Mouse (Mus musculus): ENCODE data around the gene Gm9857. TPM values are rescaled to one million over a fixed set of nuclear protein-coding genes. Genes with fewer than 3 reads are reported as not detected.

Gene Gm9857
- polyA plus RNA-seq, 1 experiment from 2014 or later, result 0.75 TPM

DNA sequence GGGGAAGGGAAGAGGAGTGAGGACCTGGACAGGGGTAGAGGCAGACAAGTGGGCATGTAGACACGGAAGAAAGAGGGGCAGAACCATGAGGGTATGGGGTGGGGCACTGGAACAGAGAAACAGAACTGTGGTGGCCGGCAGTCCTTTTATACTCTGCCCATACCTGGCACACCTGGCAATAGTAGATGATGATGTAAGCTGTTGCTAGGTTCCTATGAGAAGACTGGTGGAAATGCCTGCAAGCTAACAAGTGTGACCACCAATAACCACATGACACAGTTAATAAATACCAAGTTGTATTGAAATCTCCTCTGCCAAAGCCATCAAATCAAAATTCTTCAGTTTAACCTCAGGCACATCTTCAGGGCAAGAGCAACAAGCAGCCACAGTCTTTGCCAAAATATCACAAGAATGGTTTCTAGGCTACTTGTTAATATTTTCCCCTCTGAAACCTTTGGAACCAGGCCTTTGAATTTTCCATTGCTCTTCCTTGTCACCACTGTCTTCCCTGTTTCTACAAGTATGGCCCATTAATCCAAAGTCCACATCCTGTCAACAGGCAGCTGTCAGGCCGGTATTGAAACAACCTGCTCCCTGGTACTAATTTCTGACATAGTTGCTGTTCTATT, 19.7 kb downstream of the Gm9857 start:
- WGBS, result 83% methylated on average over 3 of the region's 3 CpGs
- no peaks in the 10 kb centered on the region for H3K4me1 ChIP-seq (replicated peaks)
- no peak overlapping the region for H3K27ac ChIP-seq
- no peaks in the 10 kb centered on the region for H3K9me3 ChIP-seq
- H3K27me3 ChIP-seq, result no peaks in the 10 kb centered on the region
- H3K9ac ChIP-seq (replicated peaks), result no peak overlapping the region
- H3K36me3 ChIP-seq, result no peaks in the 10 kb centered on the region
- no peak for ATAC-seq
- no peak overlapping the region for H3K4me2 ChIP-seq (replicated peaks)
- H3K4me3 ChIP-seq (replicated peaks), result no peak overlapping the region

DNA sequence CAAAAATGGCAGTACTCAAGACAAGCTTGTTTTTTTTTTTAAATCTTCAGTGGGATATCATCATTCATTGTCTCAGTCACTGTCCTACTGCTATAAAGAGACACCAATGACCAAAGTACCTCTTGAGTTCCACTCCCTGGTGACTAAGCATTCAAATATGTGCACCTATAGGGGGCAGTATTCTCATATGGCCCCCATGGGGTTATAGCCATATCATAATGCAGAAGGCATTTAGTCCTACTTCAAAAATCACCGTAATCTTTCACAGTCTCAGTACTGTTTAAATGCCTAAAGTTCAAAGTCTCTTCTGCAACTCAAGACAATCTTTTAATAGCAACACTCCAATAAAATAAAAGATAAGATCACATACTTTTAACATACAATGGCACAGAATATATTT, 21.4 kb downstream of the Gm9857 start:
- no peak for ATAC-seq
- no peaks in the 10 kb centered on the region for H3K36me3 ChIP-seq
- H3K27me3 ChIP-seq, result no peaks in the 10 kb centered on the region
- H3K27ac ChIP-seq, result no peak overlapping the region
- no peak overlapping the region for H3K4me2 ChIP-seq (replicated peaks)
- no peak overlapping the region for H3K4me3 ChIP-seq (replicated peaks)
- no peaks in the 10 kb centered on the region for H3K9me3 ChIP-seq
- WGBS, result 93% methylated on average over 1 of the region's 1 CpGs
- no peaks in the 10 kb centered on the region for H3K4me1 ChIP-seq (replicated peaks)
- no peak overlapping the region for H3K9ac ChIP-seq (replicated peaks)

DNA sequence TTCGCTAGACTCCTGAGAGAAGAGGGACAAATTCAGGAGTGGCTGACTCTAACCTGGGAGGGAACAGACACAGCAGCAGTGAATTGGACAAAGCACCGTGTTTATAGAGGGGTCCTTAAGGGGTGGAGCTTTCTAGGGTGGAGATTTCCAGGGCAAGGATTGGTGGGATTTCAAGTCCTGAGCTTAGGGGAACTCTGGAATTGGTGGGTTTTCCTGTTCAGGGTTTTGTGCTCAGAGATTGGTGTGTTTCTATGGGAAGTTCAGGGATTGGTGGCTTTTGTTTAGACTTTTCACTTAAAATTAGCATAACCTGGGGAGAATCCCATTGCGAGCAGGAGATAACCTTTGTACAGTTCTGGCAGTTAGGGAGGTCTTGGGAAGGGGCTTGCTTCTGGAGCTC, 22.3 kb downstream of the Gm9857 start:
- no peak for ATAC-seq
- H3K9ac ChIP-seq (replicated peaks), result no peak overlapping the region
- 51% methylated on average over 3 of the region's 3 CpGs for WGBS

DNA sequence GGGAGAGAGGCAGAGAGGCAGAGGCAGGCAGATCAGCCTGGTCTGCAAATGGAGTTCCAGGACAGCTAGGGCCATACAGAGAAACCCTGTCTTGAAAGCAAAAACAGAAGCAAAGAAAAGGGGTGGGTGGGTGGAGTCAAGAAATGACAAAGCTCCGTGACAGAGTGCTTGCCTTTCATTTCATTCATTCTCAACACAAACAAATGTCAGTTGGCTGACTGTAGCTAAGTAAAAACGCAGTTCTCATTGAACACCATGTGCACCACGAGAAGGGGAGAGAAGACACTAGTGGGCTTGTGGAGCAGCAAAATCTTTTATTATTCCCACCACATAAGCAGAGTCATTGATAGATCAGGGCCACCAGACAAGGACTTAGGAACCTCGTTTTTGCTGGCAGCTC, 23.4 kb downstream of the Gm9857 start:
- no peak for ATAC-seq
- WGBS, result 42% methylated on average over 4 of the region's 4 CpGs

More for the DNA sequence above, 22.3 kb downstream of the Gm9857 start:
- H3K4me2 ChIP-seq (replicated peaks), result no peak overlapping the region
- H3K9me3 ChIP-seq, result no peaks in the 10 kb centered on the region
- H3K27ac ChIP-seq, result no peak overlapping the region
- no peak overlapping the region for H3K4me3 ChIP-seq (replicated peaks)
- no peaks in the 10 kb centered on the region for H3K27me3 ChIP-seq
- H3K4me1 ChIP-seq (replicated peaks), result no peaks in the 10 kb centered on the region
- H3K36me3 ChIP-seq, result no peaks in the 10 kb centered on the region

DNA sequence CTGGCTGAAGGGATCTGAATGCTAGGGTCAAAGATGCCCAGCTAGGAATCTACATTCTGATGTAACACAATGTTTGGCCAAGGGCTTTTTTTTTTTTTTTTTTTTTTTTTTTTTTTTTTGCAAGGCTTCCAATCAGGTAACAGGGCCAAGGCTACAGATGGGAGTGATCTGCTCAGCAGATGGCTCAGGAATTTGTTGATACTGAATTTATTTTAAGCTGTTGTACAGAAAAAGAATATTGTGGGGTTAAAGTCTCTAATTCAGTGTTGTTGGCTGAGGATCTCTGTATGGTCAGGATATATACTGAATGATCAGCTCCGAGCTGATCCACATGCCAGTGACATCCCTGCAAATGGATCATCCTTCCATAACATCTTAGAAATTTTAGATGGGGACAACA, 24.2 kb downstream of the Gm9857 start:
- WGBS, result 87% methylated on average over 1 of the region's 1 CpGs
- H3K4me2 ChIP-seq (replicated peaks), result no peak overlapping the region
- ATAC-seq, result no peak
- peaks cover 5% of the 10 kb centered on the region; the same call in 1 of the 2 replicates for H3K4me1 ChIP-seq (replicated peaks)
- H3K9ac ChIP-seq (replicated peaks), result no peak overlapping the region
- H3K9me3 ChIP-seq, result no peaks in the 10 kb centered on the region
- no peaks in the 10 kb centered on the region for H3K27me3 ChIP-seq
- H3K36me3 ChIP-seq, result no peaks in the 10 kb centered on the region
- no peak overlapping the region for H3K27ac ChIP-seq
- H3K4me3 ChIP-seq (replicated peaks), result no peak overlapping the region

More for the DNA sequence above, 23.4 kb downstream of the Gm9857 start:
- Histone ChIP-seq H3K4me2 (replicated peaks) (no peak overlapping the region), H3K36me3 (no peaks in the 10 kb centered on the region), H3K4me1 (replicated peaks) (peaks cover 5% of the 10 kb centered on the region; the same call in 1 of the 2 replicates), H3K27ac (no peak overlapping the region), H3K9ac (replicated peaks) (no peak overlapping the region), H3K4me3 (replicated peaks) (no peak overlapping the region), H3K27me3 (no peaks in the 10 kb centered on the region), H3K9me3 (no peaks in the 10 kb centered on the region)

DNA sequence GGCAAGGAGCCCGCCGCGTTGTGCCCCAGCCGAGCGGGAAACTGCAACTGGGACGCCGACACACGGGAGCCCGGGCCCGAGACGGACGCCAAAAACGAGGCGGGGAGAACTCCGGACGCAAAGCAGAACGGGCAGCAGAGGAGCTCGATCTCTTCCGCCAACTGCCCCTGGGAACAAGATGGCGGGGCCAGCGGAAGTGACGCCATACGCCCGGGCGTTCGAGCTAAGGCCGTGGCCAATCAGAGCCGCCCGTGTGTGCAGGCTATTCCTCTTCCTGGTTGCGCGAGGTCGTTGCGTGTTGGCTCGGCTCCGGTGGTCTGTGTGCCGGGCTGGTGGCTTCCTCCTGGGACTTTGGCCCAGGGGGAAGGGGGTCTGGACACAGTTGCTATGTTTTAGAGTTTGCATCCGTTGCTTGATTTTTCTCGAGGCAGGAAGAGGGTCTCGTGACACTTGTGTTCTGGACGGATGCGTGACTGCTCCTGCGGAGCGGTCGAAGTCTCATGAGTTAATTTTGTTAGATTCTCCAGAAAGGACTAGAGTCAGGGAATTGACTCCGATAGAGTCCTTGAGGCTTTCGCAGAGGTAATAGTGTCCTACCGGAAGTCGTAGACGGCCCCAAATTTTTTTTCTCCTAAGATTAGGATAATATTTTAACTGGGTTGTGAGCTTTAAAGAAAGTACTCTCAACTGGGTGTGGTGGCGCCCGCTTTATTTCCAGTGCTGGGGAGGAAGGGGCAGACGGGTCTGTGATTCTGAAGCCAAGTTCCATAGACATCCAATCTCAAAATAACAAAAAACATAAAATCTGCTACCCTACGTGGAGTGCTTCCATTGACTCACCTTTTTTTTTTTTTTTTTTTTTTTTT, 28.5 kb downstream of the Gm9857 start, which contains the start of gene Prpf38b:
TSS of gene Prpf38b (minus strand) at position 180 of the 866 bp plus-strand sequence.
- WGBS, result 1% methylated on average over 53 of the region's 53 CpGs

DNA sequence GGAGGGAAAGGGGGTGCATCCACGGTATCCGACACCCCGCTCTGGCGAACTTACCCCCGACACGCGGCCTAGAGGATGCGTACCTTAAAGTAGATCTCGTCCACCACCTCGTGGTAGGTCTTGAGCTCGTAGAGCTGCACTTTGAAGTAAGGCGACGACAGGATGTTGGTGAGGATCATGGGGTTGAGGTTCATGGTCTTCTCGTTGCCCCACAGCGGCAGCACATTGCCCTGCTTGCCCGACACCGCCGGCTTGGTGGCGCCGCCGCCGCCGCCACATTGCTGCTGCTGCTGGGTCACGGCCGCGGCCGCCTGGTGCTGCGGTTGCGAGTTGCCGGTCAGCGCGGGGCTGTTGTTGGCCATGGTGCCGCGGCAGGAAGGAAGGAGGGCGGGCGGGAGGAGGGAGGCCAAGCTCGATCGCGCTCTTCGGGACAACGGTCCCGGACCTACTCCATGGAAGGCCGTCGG, 29.1 kb downstream of the Gm9857 start:
- ATAC-seq, result peak; percentile 90
- peak overlapping the region; percentile 97 for H3K27ac ChIP-seq
- peak overlapping the region; percentile 92 for H3K9ac ChIP-seq (replicated peaks)
- peaks cover 10% of the 10 kb centered on the region; the same call in 1 of the 2 replicates for H3K36me3 ChIP-seq
- H3K27me3 ChIP-seq, result no peaks in the 10 kb centered on the region
- H3K4me1 ChIP-seq (replicated peaks), result peaks cover 27% of the 10 kb centered on the region
- H3K4me3 ChIP-seq (replicated peaks), result peak overlapping the region; percentile 95
- H3K9me3 ChIP-seq, result no peaks in the 10 kb centered on the region
- 0% methylated on average over 44 of the region's 44 CpGs for WGBS
- H3K4me2 ChIP-seq (replicated peaks), result peak overlapping the region; percentile 99

More for the DNA sequence above, 28.5 kb downstream of the Gm9857 start, which contains the start of gene Prpf38b:
- peaks cover 27% of the 10 kb centered on the region for H3K4me1 ChIP-seq (replicated peaks)
- peak; percentile 100 for ATAC-seq
- no peaks in the 10 kb centered on the region for H3K9me3 ChIP-seq
- no peaks in the 10 kb centered on the region for H3K27me3 ChIP-seq
- peak within 1 kb of the TSS; percentile 99 for H3K4me2 ChIP-seq (replicated peaks)
- peaks cover 10% of the 10 kb centered on the region; the same call in 1 of the 2 replicates for H3K36me3 ChIP-seq
- peak within 1 kb of the TSS; percentile 92 for H3K9ac ChIP-seq (replicated peaks)
- peak within 1 kb of the TSS; percentile 95 for H3K4me3 ChIP-seq (replicated peaks)
- peak within 1 kb of the TSS; percentile 97 for H3K27ac ChIP-seq

DNA sequence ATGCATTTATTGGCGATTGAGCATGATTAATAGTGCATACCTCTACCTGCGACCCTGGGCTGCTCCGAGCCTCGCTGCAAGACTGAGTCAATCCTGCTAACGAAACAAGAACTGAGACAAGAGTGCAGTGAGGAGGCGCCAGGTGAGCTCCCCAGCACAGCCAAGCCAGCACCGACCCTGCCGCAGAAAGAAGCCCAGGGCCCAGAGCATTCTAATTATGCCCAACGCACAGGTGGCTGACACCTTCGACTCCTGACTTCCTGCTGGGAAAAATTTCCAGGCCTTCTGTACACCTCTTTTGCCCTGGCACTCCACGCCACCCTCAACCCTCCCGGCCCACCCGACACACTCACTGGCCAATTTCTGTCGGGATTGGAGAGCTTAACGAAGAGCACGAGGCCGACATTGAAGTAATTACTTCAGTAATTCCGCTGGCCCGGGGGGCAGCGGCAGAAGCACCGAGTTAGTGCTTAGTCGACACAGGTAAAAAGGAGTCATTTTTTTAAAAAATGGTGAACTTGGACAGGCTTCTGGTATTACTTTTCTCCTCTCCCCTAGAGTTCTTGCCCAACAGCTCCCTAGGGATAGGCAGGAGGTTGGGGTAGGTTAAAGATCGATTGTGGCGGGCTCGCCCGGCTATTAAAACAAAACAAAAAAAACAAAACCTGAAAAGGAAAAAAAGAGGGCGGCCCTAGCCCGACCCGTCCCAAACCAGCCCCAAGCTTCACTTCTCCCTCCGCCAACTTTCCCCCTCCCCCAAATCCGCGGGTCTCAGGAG, 29.8 kb downstream of the Gm9857 start:
- Histone ChIP-seq H3K4me1 (replicated peaks) (peaks cover 27% of the 10 kb centered on the region), H3K4me2 (replicated peaks) (peak overlapping the region; percentile 99), H3K27ac (peak overlapping the region; percentile 97), H3K9ac (replicated peaks) (peak overlapping the region; percentile 92), H3K36me3 (peaks cover 14% of the 10 kb centered on the region), H3K4me3 (replicated peaks) (peak overlapping the region; percentile 95), H3K9me3 (no peaks in the 10 kb centered on the region), H3K27me3 (no peaks in the 10 kb centered on the region)
- WGBS, result under 1% methylated on average over 32 of the region's 32 CpGs
- ATAC-seq, result no peak

DNA sequence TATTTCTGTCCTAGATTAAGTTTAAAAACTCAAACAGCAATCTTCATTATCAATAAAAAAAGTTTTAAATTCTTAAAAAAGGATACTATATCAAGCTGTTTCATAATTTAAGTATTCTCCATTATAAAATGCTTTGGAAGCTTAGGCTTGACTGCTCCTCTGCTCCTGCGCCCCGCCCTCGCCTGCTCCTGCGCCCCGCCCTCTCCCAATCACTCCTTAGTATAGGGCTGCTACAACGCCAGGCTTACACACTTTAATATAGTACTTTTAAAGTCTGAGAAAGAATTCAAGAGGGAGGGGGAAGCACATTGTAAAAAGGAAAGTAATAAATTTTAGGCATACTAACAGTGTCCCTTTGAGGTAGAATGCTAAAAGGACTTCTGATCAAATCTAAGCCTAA, 37.3 kb downstream of the Gm9857 start:
- H3K27ac ChIP-seq, result no peak overlapping the region
- no peaks in the 10 kb centered on the region for H3K9me3 ChIP-seq
- H3K27me3 ChIP-seq, result no peaks in the 10 kb centered on the region
- no peak overlapping the region for H3K4me3 ChIP-seq (replicated peaks)
- no peak for ATAC-seq
- H3K9ac ChIP-seq (replicated peaks), result no peak overlapping the region
- 95% methylated on average over 6 of the region's 6 CpGs for WGBS
- no peak overlapping the region for H3K4me2 ChIP-seq (replicated peaks)
- H3K4me1 ChIP-seq (replicated peaks), result no peaks in the 10 kb centered on the region
- peaks cover 54% of the 10 kb centered on the region for H3K36me3 ChIP-seq

DNA sequence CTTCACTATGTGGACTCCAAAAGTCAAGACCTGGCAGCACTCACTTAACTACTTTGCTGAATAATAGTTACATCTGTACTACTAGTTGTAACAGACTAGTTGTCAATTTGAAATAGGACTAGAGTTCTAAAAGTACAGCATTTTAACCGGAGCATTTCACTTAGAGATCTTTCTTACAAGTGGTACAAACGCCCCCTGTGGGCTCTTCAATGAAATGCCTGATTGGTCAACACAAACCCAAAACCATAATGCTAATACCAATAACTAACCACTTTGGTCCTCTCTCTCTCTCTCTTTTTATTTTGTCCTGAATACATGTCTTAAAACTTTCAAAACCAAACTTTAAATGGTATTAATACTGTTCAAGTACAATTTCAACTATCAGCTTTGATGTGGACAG, 38.2 kb downstream of the Gm9857 start:
- Histone ChIP-seq H3K9ac (replicated peaks) (no peak overlapping the region), H3K9me3 (no peaks in the 10 kb centered on the region), H3K4me1 (replicated peaks) (no peaks in the 10 kb centered on the region), H3K36me3 (peaks cover 50% of the 10 kb centered on the region), H3K27me3 (no peaks in the 10 kb centered on the region), H3K27ac (no peak overlapping the region), H3K4me3 (replicated peaks) (no peak overlapping the region), H3K4me2 (replicated peaks) (no peak overlapping the region)
- 57% methylated on average over 2 of the region's 2 CpGs for WGBS
- ATAC-seq, result no peak

DNA sequence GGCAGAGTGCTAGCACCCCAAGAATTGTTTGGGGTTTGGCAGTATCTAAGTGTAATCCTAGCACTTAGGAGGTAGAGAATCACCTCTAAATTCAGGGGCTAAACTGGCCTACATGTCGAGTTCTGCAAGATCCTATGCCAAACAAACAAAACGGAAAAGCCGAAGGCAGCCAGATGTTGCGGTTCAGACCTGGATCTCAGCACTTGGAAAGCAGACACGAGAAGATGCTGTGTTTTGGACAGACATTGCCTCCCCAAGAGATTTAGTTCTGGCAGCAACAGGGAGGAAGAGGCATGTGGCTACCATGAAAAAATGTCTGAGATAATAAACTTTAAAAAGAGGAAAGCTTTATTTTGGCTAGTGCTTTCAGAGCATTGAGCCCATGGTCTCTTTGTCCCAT, 39.6 kb downstream of the Gm9857 start:
- Histone ChIP-seq H3K36me3 (peaks cover 46% of the 10 kb centered on the region), H3K27me3 (no peaks in the 10 kb centered on the region), H3K4me2 (replicated peaks) (no peak overlapping the region), H3K9me3 (no peaks in the 10 kb centered on the region), H3K9ac (replicated peaks) (no peak overlapping the region), H3K27ac (no peak overlapping the region), H3K4me3 (replicated peaks) (no peak overlapping the region), H3K4me1 (replicated peaks) (no peaks in the 10 kb centered on the region)
- WGBS, result 83% methylated on average over 5 of the region's 5 CpGs
- no peak for ATAC-seq
